Mouse (Mus musculus) lung, postnatal 0 days (tissue): ENCODE measurements at regions not wholly inside any gene's neighbourhood (a gene's known extent, or its start where the extent isn't known, plus 50 kb on each side); places are given as distances from the start of the nearest gene placed in this dataset.

ENCODE experiments used
- ATAC-seq: fragments of 200-750 bp; cut with Nextera tagmentation; 2 replicates; pipeline ENCODE4 v1.8.0; 2017; ENCODE audit warnings: moderate library complexity
- DNase-seq: peaks from one replicate; pipeline ENCODE4 v3.0.0-alpha.2; 2016; ENCODE audit warnings: low spot score
- H3K27ac ChIP-seq: fragments of 300-500 bp; sonication (generic); 2 replicates; pipeline ENCODE4 v1.5.1; 2014; ENCODE audit warnings: antibody characterized with exemption, mild to moderate bottlenecking, low read length, mixed read lengths
- H3K27me3 ChIP-seq: fragments of 300-500 bp; sonication (generic); replicated peaks from 2 replicates; pipeline ENCODE4 v1.6.1; 2014; ENCODE audit warnings: low read length, mixed read lengths; ENCODE audit not compliant: insufficient read depth
- H3K36me3 ChIP-seq: fragments of 300-500 bp; sonication (generic); 2 replicates; pipeline ENCODE4 v1.6.1; 2014; ENCODE audit warnings: low read length, mixed read lengths; ENCODE audit not compliant: insufficient read depth
- H3K4me1 ChIP-seq: fragments of 300-500 bp; sonication (generic); 2 replicates; pipeline ENCODE4 v1.6.1; 2014; ENCODE audit warnings: antibody characterized with exemption, low read depth, low read length, mixed read lengths; ENCODE audit not compliant: insufficient read depth
- H3K4me2 ChIP-seq: fragments of 300-500 bp; sonication (generic); replicated peaks from 2 replicates; pipeline ENCODE4 v1.6.1; 2014; ENCODE audit warnings: low read depth, mild to moderate bottlenecking, low read length, moderate library complexity, mixed read lengths
- H3K4me3 ChIP-seq: fragments of 300-500 bp; sonication (generic); 2 replicates; pipeline ENCODE4 v1.5.1; 2014; ENCODE audit warnings: low read depth, low read length
- H3K9ac ChIP-seq: fragments of 300-500 bp; sonication (generic); replicated peaks from 2 replicates; pipeline ENCODE4 v1.6.1; 2014; ENCODE audit warnings: low read depth, mild to moderate bottlenecking
- H3K9me3 ChIP-seq: fragments of 300-500 bp; sonication (generic); 2 replicates; pipeline ENCODE4 v1.6.1; 2016; ENCODE audit warnings: low read length, mixed read lengths
- CTCF ChIP-seq: IDR thresholded peaks from 2 replicates; pipeline ENCODE4 v1.5.1; 2016; ENCODE audit warnings: antibody characterized with exemption, mild to moderate bottlenecking
- EP300 ChIP-seq: IDR thresholded peaks from 2 replicates; pipeline ENCODE4 v1.6.1; 2016; ENCODE audit warnings: antibody characterized with exemption, mild to moderate bottlenecking, control low read depth
- WGBS: fragments of 180-500 bp; shearing (Covaris S2); extraction: QIAGEN DNeasy Blood & Tissue Kit; methylation state at CpG from one replicate; pipeline ENCODE4 v1.1.7; 2014; 5-methylcytosine and 5-hydroxymethylcytosine counted together

- DNase-seq (no peak), ATAC-seq (no peak)
- no peaks in the 10 kb centered on the region for H3K36me3 ChIP-seq
- H3K4me2 ChIP-seq: no peak overlapping the region
- no peak overlapping the region for H3K27ac ChIP-seq
- H3K27me3 ChIP-seq: no peaks in the 10 kb centered on the region
- no peak for TF ChIP-seq EP300
- TF ChIP-seq CTCF: no peak
- 24% methylated on average over 3 of the region's 3 CpGs for WGBS
- no peaks in the 10 kb centered on the region for H3K4me1 ChIP-seq
- H3K4me3 ChIP-seq: no peak overlapping the region
- no peaks in the 10 kb centered on the region for H3K9me3 ChIP-seq
- H3K9ac ChIP-seq: no peak overlapping the region
Measured at GRCm38 (mm10) chr6:148595009-148595770, 151.0 kb upstream of the Tmtc1 start.

GRCm38 (mm10) chr6:148588971-148589370, 144.8 kb upstream of the Tmtc1 start:
- DNase-seq (no peak), ATAC-seq (no peak)
- TF ChIP-seq CTCF: no peak
- no peak for TF ChIP-seq EP300
- Histone ChIP-seq H3K9me3 (no peaks in the 10 kb centered on the region), H3K27me3 (no peaks in the 10 kb centered on the region), H3K27ac (no peak overlapping the region), H3K4me2 (no peak overlapping the region), H3K4me3 (no peak overlapping the region), H3K9ac (no peak overlapping the region), H3K36me3 (no peaks in the 10 kb centered on the region), H3K4me1 (no peaks in the 10 kb centered on the region)
- WGBS: 73% methylated on average over 4 of the region's 4 CpGs

- Histone ChIP-seq H3K4me2 (no peak overlapping the region), H3K4me3 (no peak overlapping the region), H3K9me3 (no peaks in the 10 kb centered on the region), H3K27me3 (no peaks in the 10 kb centered on the region), H3K9ac (no peak overlapping the region), H3K4me1 (no peaks in the 10 kb centered on the region), H3K36me3 (no peaks in the 10 kb centered on the region), H3K27ac (no peak overlapping the region)
- 64% methylated on average over 10 of the region's 10 CpGs for WGBS
- no peak for DNase-seq
- ATAC-seq: no peak
- TF ChIP-seq EP300 (no peak), CTCF (no peak)
Measured at GRCm38 (mm10) chr6:148586439-148587321, 142.5 kb upstream of the Tmtc1 start.

GRCm38 (mm10) chr6:148584126-148584525, 139.9 kb upstream of the Tmtc1 start:
- H3K4me2 ChIP-seq: no peak overlapping the region
- H3K27ac ChIP-seq: no peak overlapping the region
- no peaks in the 10 kb centered on the region for H3K4me1 ChIP-seq
- 86% methylated on average over 2 of the region's 2 CpGs for WGBS
- no peak overlapping the region for H3K4me3 ChIP-seq
- TF ChIP-seq EP300 (no peak), CTCF (no peak)
- H3K36me3 ChIP-seq: no peaks in the 10 kb centered on the region
- H3K27me3 ChIP-seq: no peaks in the 10 kb centered on the region
- no peak overlapping the region for H3K9ac ChIP-seq
- H3K9me3 ChIP-seq: no peaks in the 10 kb centered on the region
- DNase-seq (no peak), ATAC-seq (no peak)

- Histone ChIP-seq H3K4me2 (peak overlapping the region; percentile 11; the same call in 1 of the 2 replicates), H3K27ac (no peak overlapping the region), H3K4me1 (no peaks in the 10 kb centered on the region), H3K27me3 (no peaks in the 10 kb centered on the region), H3K4me3 (no peak overlapping the region), H3K9ac (no peak overlapping the region), H3K9me3 (no peaks in the 10 kb centered on the region; the same call in 1 of the 2 replicates), H3K36me3 (no peaks in the 10 kb centered on the region)
- TF ChIP-seq CTCF: no peak
- TF ChIP-seq EP300: no peak
- ATAC-seq: no peak
- 52% methylated on average over 3 of the region's 3 CpGs for WGBS
- no peak for DNase-seq
Measured at GRCm38 (mm10) chr6:148578281-148578680, 134.1 kb upstream of the Tmtc1 start.

- Histone ChIP-seq H3K4me3 (no peak overlapping the region), H3K36me3 (no peaks in the 10 kb centered on the region), H3K4me1 (no peaks in the 10 kb centered on the region), H3K9me3 (no peaks in the 10 kb centered on the region; the same call in 1 of the 2 replicates), H3K9ac (no peak overlapping the region), H3K4me2 (no peak overlapping the region), H3K27ac (no peak overlapping the region), H3K27me3 (no peaks in the 10 kb centered on the region)
- ATAC-seq: no peak
- no peak for DNase-seq
- WGBS: 68% methylated on average over 3 of the region's 3 CpGs
- TF ChIP-seq EP300 (no peak), CTCF (no peak)
Measured at GRCm38 (mm10) chr6:148577663-148578062, 133.5 kb upstream of the Tmtc1 start.
